Mouse (Mus musculus) heart, embryonic 11.5 days (tissue): ENCODE results near the gene Mctp1. TPM values are rescaled to one million over a fixed set of nuclear protein-coding genes. Genes with fewer than 3 reads are reported as not detected.

Experiments
- ATAC-seq: fragments of 200-750 bp; cut with Nextera tagmentation; replicated peaks from 2 replicates; pipeline ENCODE4 v1.8.0; 2017; ENCODE audit warnings: moderate library complexity; ENCODE audit not compliant: insufficient number of reproducible peaks, low FRiP score, low TSS enrichment
- H3K27ac ChIP-seq: fragments of 300-500 bp; sonication (generic); 2 replicates; pipeline ENCODE4 v1.5.1; 2014; ENCODE audit warnings: mild to moderate bottlenecking, low read depth, low read length
- H3K27me3 ChIP-seq: fragments of 300-500 bp; sonication (generic); 2 replicates; pipeline ENCODE4 v1.6.1; 2014; ENCODE audit warnings: mild to moderate bottlenecking, low read length, mixed read lengths; ENCODE audit not compliant: control insufficient read depth, insufficient read depth
- H3K36me3 ChIP-seq: fragments of 300-500 bp; sonication (generic); 2 replicates; pipeline ENCODE4 v1.6.1; 2014; ENCODE audit warnings: mild to moderate bottlenecking, low read length, moderate library complexity, mixed read lengths; ENCODE audit not compliant: control insufficient read depth, insufficient read depth
- H3K4me1 ChIP-seq: fragments of 300-500 bp; sonication (generic); 2 replicates; pipeline ENCODE4 v1.6.1; 2014; ENCODE audit warnings: low read length; ENCODE audit not compliant: control insufficient read depth, insufficient read depth
- H3K4me2 ChIP-seq: fragments of 300-500 bp; sonication (generic); 2 replicates; pipeline ENCODE4 v1.6.1; 2014; ENCODE audit warnings: mild to moderate bottlenecking, moderate library complexity
- H3K4me3 ChIP-seq: fragments of 300-500 bp; sonication (generic); 2 replicates; pipeline ENCODE4 v1.5.1; 2014; ENCODE audit warnings: low read depth, low read length
- H3K9ac ChIP-seq: fragments of 300-500 bp; sonication (generic); 2 replicates; pipeline ENCODE4 v1.6.1; 2014; ENCODE audit warnings: mild to moderate bottlenecking, low read depth, low read length, moderate library complexity
- H3K9me3 ChIP-seq: fragments of 300-500 bp; sonication (generic); replicated peaks from 2 replicates; pipeline ENCODE4 v1.6.1; 2016; ENCODE audit warnings: low read length; ENCODE audit not compliant: control insufficient read depth
- WGBS: fragments of 180-500 bp; shearing (Covaris S2); extraction: QIAGEN DNeasy Blood & Tissue Kit; methylation state at CpG from one replicate; pipeline ENCODE4 v1.1.7; 2014; ENCODE audit not compliant: insufficient replicate concordance; 5-methylcytosine and 5-hydroxymethylcytosine counted together
- polyA plus RNA-seq: library from polyadenylated mRNA; unstranded; fragments of >200 nt; fragmentation: Nextera tagmentation; extraction: Ambion mirVana; gene quantifications from 2 replicates; pipeline ENCODE4 v1.2.1, GENCODE M21; 2014

Mctp1 gene
- polyA plus RNA-seq, 1 experiment from 2014 or later, result 0.37 TPM

- H3K27ac ChIP-seq, result no peak overlapping the region
- H3K9me3 ChIP-seq, result no peaks in the 10 kb centered on the region
- H3K4me3 ChIP-seq, result no peak overlapping the region
- no peak for ATAC-seq
- H3K36me3 ChIP-seq, result no peaks in the 10 kb centered on the region
- H3K4me2 ChIP-seq, result no peak overlapping the region
- no peaks in the 10 kb centered on the region for H3K4me1 ChIP-seq
- H3K9ac ChIP-seq, result no peak overlapping the region
- H3K27me3 ChIP-seq, result no peaks in the 10 kb centered on the region
These were observed 297.0 kb downstream of the Mctp1 start for GRCm38 (mm10) chr13:76681286-76681685.

- H3K9me3 ChIP-seq, result no peaks in the 10 kb centered on the region
- H3K4me2 ChIP-seq, result no peak overlapping the region
- ATAC-seq, result no peak
- no peak overlapping the region for H3K27ac ChIP-seq
- no peaks in the 10 kb centered on the region for H3K27me3 ChIP-seq
- WGBS, result 77% methylated on average over 2 of the region's 2 CpGs
- H3K9ac ChIP-seq, result no peak overlapping the region
- H3K4me3 ChIP-seq, result no peak overlapping the region
- H3K4me1 ChIP-seq, result no peaks in the 10 kb centered on the region
- no peaks in the 10 kb centered on the region for H3K36me3 ChIP-seq
These were observed 305.0 kb downstream of the Mctp1 start for GRCm38 (mm10) chr13:76689349-76689748.

- no peaks in the 10 kb centered on the region for H3K4me1 ChIP-seq
- H3K9me3 ChIP-seq, result no peaks in the 10 kb centered on the region
- H3K4me2 ChIP-seq, result no peak overlapping the region
- no peak overlapping the region for H3K27ac ChIP-seq
- no peaks in the 10 kb centered on the region for H3K36me3 ChIP-seq
- H3K27me3 ChIP-seq, result no peaks in the 10 kb centered on the region
- no peak for ATAC-seq
- no peak overlapping the region for H3K9ac ChIP-seq
- no peak overlapping the region for H3K4me3 ChIP-seq
These were observed 305.8 kb downstream of the Mctp1 start for GRCm38 (mm10) chr13:76690143-76690542.

- 69% methylated on average over 1 of the region's 1 CpGs for WGBS
- Histone ChIP-seq H3K4me3 (no peak overlapping the region), H3K4me2 (no peak overlapping the region), H3K9ac (no peak overlapping the region), H3K36me3 (no peaks in the 10 kb centered on the region), H3K4me1 (no peaks in the 10 kb centered on the region), H3K9me3 (no peaks in the 10 kb centered on the region), H3K27ac (no peak overlapping the region), H3K27me3 (no peaks in the 10 kb centered on the region)
- no peak for ATAC-seq
These were observed 306.4 kb downstream of the Mctp1 start for GRCm38 (mm10) chr13:76690697-76691096.

- no peak overlapping the region for H3K4me3 ChIP-seq
- no peaks in the 10 kb centered on the region for H3K4me1 ChIP-seq
- no peak overlapping the region for H3K4me2 ChIP-seq
- ATAC-seq, result no peak
- no peaks in the 10 kb centered on the region for H3K36me3 ChIP-seq
- no peaks in the 10 kb centered on the region for H3K27me3 ChIP-seq
- H3K9ac ChIP-seq, result no peak overlapping the region
- H3K9me3 ChIP-seq, result no peaks in the 10 kb centered on the region
- H3K27ac ChIP-seq, result no peak overlapping the region
These were observed 349.7 kb downstream of the Mctp1 start for GRCm38 (mm10) chr13:76734013-76734412.

- no peak overlapping the region for H3K9ac ChIP-seq
- 68% methylated on average over 4 of the region's 4 CpGs for WGBS
- H3K4me3 ChIP-seq, result no peak overlapping the region
- no peaks in the 10 kb centered on the region for H3K4me1 ChIP-seq
- H3K4me2 ChIP-seq, result no peak overlapping the region
- H3K27ac ChIP-seq, result no peak overlapping the region
- no peaks in the 10 kb centered on the region for H3K9me3 ChIP-seq
- H3K27me3 ChIP-seq, result no peaks in the 10 kb centered on the region
- no peak for ATAC-seq
- H3K36me3 ChIP-seq, result no peaks in the 10 kb centered on the region
These were observed 366.5 kb downstream of the Mctp1 start for GRCm38 (mm10) chr13:76750663-76751429.

- H3K27ac ChIP-seq, result no peak overlapping the region
- ATAC-seq, result no peak
- H3K36me3 ChIP-seq, result no peaks in the 10 kb centered on the region
- H3K4me1 ChIP-seq, result no peaks in the 10 kb centered on the region
- H3K4me3 ChIP-seq, result no peak overlapping the region
- WGBS, result 32% methylated on average over 6 of the region's 6 CpGs
- no peaks in the 10 kb centered on the region for H3K27me3 ChIP-seq
- no peaks in the 10 kb centered on the region for H3K9me3 ChIP-seq
- no peak overlapping the region for H3K9ac ChIP-seq
- no peak overlapping the region for H3K4me2 ChIP-seq
These were observed 375.6 kb downstream of the Mctp1 start for GRCm38 (mm10) chr13:76759832-76760490.

GRCm38 (mm10) chr13:76799662-76800061 lies 415.3 kb downstream of the Mctp1 start:
- H3K4me3 ChIP-seq, result no peak overlapping the region
- H3K36me3 ChIP-seq, result no peaks in the 10 kb centered on the region
- H3K4me1 ChIP-seq, result no peaks in the 10 kb centered on the region
- H3K27ac ChIP-seq, result no peak overlapping the region
- no peaks in the 10 kb centered on the region for H3K27me3 ChIP-seq
- 67% methylated on average over 1 of the region's 1 CpGs for WGBS
- no peaks in the 10 kb centered on the region for H3K9me3 ChIP-seq
- no peak overlapping the region for H3K9ac ChIP-seq
- H3K4me2 ChIP-seq, result no peak overlapping the region
- no peak for ATAC-seq

- no peak for ATAC-seq
- H3K9me3 ChIP-seq, result no peaks in the 10 kb centered on the region
- no peak overlapping the region for H3K4me3 ChIP-seq
- H3K9ac ChIP-seq, result no peak overlapping the region
- no peaks in the 10 kb centered on the region for H3K27me3 ChIP-seq
- WGBS, result 57% methylated on average over 6 of the region's 6 CpGs
- H3K4me2 ChIP-seq, result no peak overlapping the region
- H3K27ac ChIP-seq, result no peak overlapping the region
- H3K36me3 ChIP-seq, result no peaks in the 10 kb centered on the region
- H3K4me1 ChIP-seq, result no peaks in the 10 kb centered on the region
These were observed 416.8 kb downstream of the Mctp1 start for GRCm38 (mm10) chr13:76801126-76801632.
